Mouse (Mus musculus) right cerebral cortex, postnatal 4 days (tissue): ENCODE measurements around the gene Slc39a9.

Source experiments
- DNase-seq: peaks from one replicate; pipeline ENCODE4 v3.0.0-alpha.2; 2022

The Slc39a9 gene

GRCm38 (mm10) chr12:80643693-80644505 is at the start of gene Slc39a9, which contains the start of gene Erh:
Slc39a9 (plus strand) TSS chr12:80643883.
Erh (minus strand) TSS chr12:80644341.
- peak; percentile 86 for DNase-seq

- DNase-seq, result no peak
Observed at GRCm38 (mm10) chr12:80594141-80594540, 49.5 kb upstream of the Slc39a9 start.

GRCm38 (mm10) chr12:80594781-80595180 is 48.9 kb upstream of the Slc39a9 start:
- DNase-seq, result no peak

GRCm38 (mm10) chr12:80595566-80595965 is 48.1 kb upstream of the Slc39a9 start:
- DNase-seq, result no peak

- no peak for DNase-seq
Observed at GRCm38 (mm10) chr12:80595968-80596367, 47.7 kb upstream of the Slc39a9 start.

GRCm38 (mm10) chr12:80598236-80598635 is 45.4 kb upstream of the Slc39a9 start:
- no peak for DNase-seq

GRCm38 (mm10) chr12:80598756-80599155 is 44.9 kb upstream of the Slc39a9 start:
- DNase-seq, result peak; percentile 40

- no peak for DNase-seq
Observed at GRCm38 (mm10) chr12:80601597-80602269, 42.0 kb upstream of the Slc39a9 start.

GRCm38 (mm10) chr12:80602432-80602831 is 41.3 kb upstream of the Slc39a9 start:
- DNase-seq, result no peak

- DNase-seq, result peak; percentile 59
Observed at GRCm38 (mm10) chr12:80603566-80603965, 40.1 kb upstream of the Slc39a9 start.

GRCm38 (mm10) chr12:80604218-80604617 is 39.5 kb upstream of the Slc39a9 start:
- no peak for DNase-seq

- DNase-seq, result no peak
Observed at GRCm38 (mm10) chr12:80608576-80608975, 35.1 kb upstream of the Slc39a9 start.

- no peak for DNase-seq
Observed at GRCm38 (mm10) chr12:80609928-80610327, 33.8 kb upstream of the Slc39a9 start.

- DNase-seq, result no peak
Observed at GRCm38 (mm10) chr12:80612113-80612791, 31.4 kb upstream of the Slc39a9 start.

- no peak for DNase-seq
Observed at GRCm38 (mm10) chr12:80615371-80616257, 28.1 kb upstream of the Slc39a9 start.

- DNase-seq, result no peak
Observed at GRCm38 (mm10) chr12:80620501-80620900, 23.2 kb upstream of the Slc39a9 start.

- no peak for DNase-seq
Observed at GRCm38 (mm10) chr12:80631790-80632189, 11.9 kb upstream of the Slc39a9 start.

- DNase-seq, result peak; percentile 54
Observed at GRCm38 (mm10) chr12:80642725-80643692, 674 bp upstream of the Slc39a9 start.

- DNase-seq, result no peak
Observed at GRCm38 (mm10) chr12:80644506-80644868, 804 bp downstream of the Slc39a9 start.

GRCm38 (mm10) chr12:80646377-80646776 is 2.7 kb downstream of the Slc39a9 start:
- no peak for DNase-seq

GRCm38 (mm10) chr12:80653951-80654658 is 10.4 kb downstream of the Slc39a9 start:
- DNase-seq, result no peak
